Mouse (Mus musculus): Measurements from ENCODE around the gene Gm20388. TPM values are rescaled to one million over a fixed set of nuclear protein-coding genes. Genes with fewer than 3 reads are reported as not detected.

Gene Gm20388
- polyA plus RNA-seq, 1 experiment from 2014 or later: 12.4 TPM

GRCm38 (mm10) chr8:120294982-120295870, 384.6 kb downstream of the Gm20388 start:
- Histone ChIP-seq H3K4me2 (ENCODE audit: low read length) (no peak overlapping the region), H3K27me3 (replicated peaks; ENCODE audit: control insufficient read depth, insufficient read depth, low read length) (no peaks in the 10 kb centered on the region), H3K36me3 (ENCODE audit: control insufficient read depth, insufficient read depth, low read length) (no peaks in the 10 kb centered on the region), H3K4me1 (ENCODE audit: control insufficient read depth, insufficient read depth, low read depth, low read length) (peaks cover 74% of the 10 kb centered on the region), H3K4me3 (ENCODE audit: low read length) (no peak overlapping the region), H3K9ac (ENCODE audit: low read depth, low read length) (peak overlapping the region; percentile 32; the same call in 1 of the 2 replicates), H3K9me3 (ENCODE audit: control insufficient read depth, low read length) (no peaks in the 10 kb centered on the region), H3K27ac (ENCODE audit: low read depth, low read length) (peak overlapping the region; percentile 54)
- WGBS: 28% methylated on average over 17 of the region's 17 CpGs
- ATAC-seq: no peak

DNA sequence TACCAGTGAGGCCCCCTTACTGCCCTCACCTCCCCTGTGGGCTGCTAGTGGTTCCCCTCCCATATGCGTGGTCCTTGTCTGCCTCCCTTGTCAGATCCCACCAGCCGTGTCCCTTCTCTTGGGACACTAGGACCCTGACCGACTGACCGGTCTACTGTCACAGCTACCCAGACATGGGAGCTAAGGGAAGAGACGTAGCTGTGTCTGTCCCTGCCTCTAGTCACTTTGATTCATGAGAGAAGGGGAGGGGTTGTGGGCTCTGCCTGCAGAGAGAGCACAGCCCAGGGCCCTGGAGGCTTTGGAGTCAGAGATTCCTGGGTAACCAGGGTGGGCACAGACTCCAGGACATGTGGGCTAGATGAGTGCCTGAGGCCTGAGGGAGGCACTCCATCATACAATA, 386.4 kb downstream of the Gm20388 start:
- no peaks in the 10 kb centered on the region for H3K27me3 ChIP-seq (replicated peaks; ENCODE audit: control insufficient read depth, insufficient read depth, low read length)
- H3K36me3 ChIP-seq (ENCODE audit: control insufficient read depth, insufficient read depth, low read length): no peaks in the 10 kb centered on the region
- H3K27ac ChIP-seq (ENCODE audit: low read depth, low read length): no peak overlapping the region
- no peak overlapping the region; the same call in 1 of the 2 replicates for H3K9ac ChIP-seq (ENCODE audit: low read depth, low read length)
- WGBS: 27% methylated on average over 5 of the region's 5 CpGs
- no peak for ATAC-seq
- H3K4me1 ChIP-seq (ENCODE audit: control insufficient read depth, insufficient read depth, low read depth, low read length): peaks cover 69% of the 10 kb centered on the region
- no peaks in the 10 kb centered on the region for H3K9me3 ChIP-seq (ENCODE audit: control insufficient read depth, low read length)
- H3K4me2 ChIP-seq (ENCODE audit: low read length): no peak overlapping the region
- H3K4me3 ChIP-seq (ENCODE audit: low read length): no peak overlapping the region

- Histone ChIP-seq H3K9ac (ENCODE audit: low read depth, low read length) (peak overlapping the region; percentile 29), H3K9me3 (ENCODE audit: control insufficient read depth, low read length) (no peaks in the 10 kb centered on the region), H3K27me3 (replicated peaks; ENCODE audit: control insufficient read depth, insufficient read depth, low read length) (no peaks in the 10 kb centered on the region), H3K4me3 (ENCODE audit: low read length) (no peak overlapping the region), H3K4me1 (ENCODE audit: control insufficient read depth, insufficient read depth, low read depth, low read length) (peaks cover 58% of the 10 kb centered on the region), H3K4me2 (ENCODE audit: low read length) (0 out of 2 replicates have a peak overlapping the region, but pooled peaks have one; percentile 7), H3K36me3 (ENCODE audit: control insufficient read depth, insufficient read depth, low read length) (no peaks in the 10 kb centered on the region), H3K27ac (ENCODE audit: low read depth, low read length) (peak overlapping the region; percentile 75)
- WGBS: 34% methylated on average over 22 of the region's 22 CpGs
- peak; percentile 22 for ATAC-seq
Measured at GRCm38 (mm10) chr8:120298601-120299532, 388.2 kb downstream of the Gm20388 start.

DNA sequence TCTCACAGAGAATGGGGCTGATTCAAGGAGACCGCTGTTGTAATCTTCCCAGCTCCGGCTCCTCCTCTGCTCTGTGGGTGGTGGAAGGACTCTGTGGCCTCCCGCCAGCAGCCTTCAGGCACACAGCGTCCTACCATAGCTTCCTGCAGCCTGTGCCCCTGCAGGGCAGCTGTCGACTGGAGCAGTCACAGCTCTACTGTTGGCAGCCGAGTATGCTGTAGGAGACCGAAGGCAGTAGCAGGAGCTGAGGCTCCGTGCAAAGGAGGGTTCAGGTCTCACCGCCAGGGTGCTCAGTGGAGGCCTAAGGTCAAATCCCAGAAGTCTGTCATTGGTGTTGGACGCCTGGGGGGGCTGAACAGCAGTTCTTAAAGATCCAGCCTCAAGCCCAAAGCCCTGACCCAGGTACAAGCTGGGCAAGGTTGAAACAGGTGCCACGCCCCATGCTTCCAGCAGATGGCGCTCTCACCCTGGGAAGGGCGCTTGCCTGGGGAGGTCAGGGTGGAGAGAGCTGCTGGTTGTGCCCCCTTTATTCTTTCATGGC, 390.0 kb downstream of the Gm20388 start:
- H3K4me1 ChIP-seq (ENCODE audit: control insufficient read depth, insufficient read depth, low read depth, low read length): peaks cover 49% of the 10 kb centered on the region
- peak; percentile 60 for ATAC-seq
- WGBS: 9% methylated on average over 13 of the region's 13 CpGs

GRCm38 (mm10) chr8:120302941-120303675, 392.5 kb downstream of the Gm20388 start:
- H3K27ac ChIP-seq (ENCODE audit: low read depth, low read length): peak overlapping the region; percentile 57; the same call in 1 of the 2 replicates

More for the DNA sequence above, 390.0 kb downstream of the Gm20388 start:
- 0 out of 2 replicates have a peak overlapping the region, but pooled peaks have one; percentile 12 for H3K4me2 ChIP-seq (ENCODE audit: low read length)
- H3K4me3 ChIP-seq (ENCODE audit: low read length): no peak overlapping the region
- H3K36me3 ChIP-seq (ENCODE audit: control insufficient read depth, insufficient read depth, low read length): no peaks in the 10 kb centered on the region
- no peaks in the 10 kb centered on the region for H3K27me3 ChIP-seq (replicated peaks; ENCODE audit: control insufficient read depth, insufficient read depth, low read length)
- H3K9me3 ChIP-seq (ENCODE audit: control insufficient read depth, low read length): no peaks in the 10 kb centered on the region
- 0 out of 2 replicates have a peak overlapping the region, but pooled peaks have one; percentile 16 for H3K27ac ChIP-seq (ENCODE audit: low read depth, low read length)
- 0 out of 2 replicates have a peak overlapping the region, but pooled peaks have one; percentile 15 for H3K9ac ChIP-seq (ENCODE audit: low read depth, low read length)

DNA sequence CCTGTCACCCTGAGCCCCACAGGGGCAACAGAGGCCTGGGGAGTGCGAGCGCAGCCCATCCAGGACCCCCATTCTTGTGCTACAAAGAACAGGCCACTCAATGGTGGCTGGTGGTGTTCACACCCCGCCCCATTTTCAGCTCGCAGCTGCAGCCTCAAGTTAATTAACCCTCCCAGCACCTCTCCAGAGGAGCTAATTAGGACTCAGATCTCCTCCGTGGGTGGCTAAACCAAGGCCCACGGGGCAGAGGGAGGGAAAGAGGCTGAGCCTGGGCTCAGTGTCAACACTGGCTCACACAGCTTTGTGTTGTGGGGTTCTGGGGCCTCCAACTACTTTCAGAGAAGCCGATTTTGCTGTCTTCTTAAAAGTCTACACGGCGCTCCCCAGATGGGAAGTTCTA, 393.5 kb downstream of the Gm20388 start:
- H3K36me3 ChIP-seq (ENCODE audit: control insufficient read depth, insufficient read depth, low read length): no peaks in the 10 kb centered on the region
- H3K4me3 ChIP-seq (ENCODE audit: low read length): no peak overlapping the region
- H3K27me3 ChIP-seq (replicated peaks; ENCODE audit: control insufficient read depth, insufficient read depth, low read length): no peaks in the 10 kb centered on the region; the same call in 1 of the 2 replicates
- peak overlapping the region; percentile 57; the same call in 1 of the 2 replicates for H3K27ac ChIP-seq (ENCODE audit: low read depth, low read length)
- ATAC-seq: no peak
- H3K4me1 ChIP-seq (ENCODE audit: control insufficient read depth, insufficient read depth, low read depth, low read length): peaks cover 54% of the 10 kb centered on the region
- WGBS: 30% methylated on average over 9 of the region's 9 CpGs
- peak overlapping the region; percentile 28 for H3K9ac ChIP-seq (ENCODE audit: low read depth, low read length)
- H3K4me2 ChIP-seq (ENCODE audit: low read length): no peak overlapping the region
- H3K9me3 ChIP-seq (ENCODE audit: control insufficient read depth, low read length): no peaks in the 10 kb centered on the region

More at GRCm38 (mm10) chr8:120302941-120303675, 392.5 kb downstream of the Gm20388 start:
- Histone ChIP-seq H3K9ac (ENCODE audit: low read depth, low read length) (no peak overlapping the region), H3K4me1 (ENCODE audit: control insufficient read depth, insufficient read depth, low read depth, low read length) (peaks cover 54% of the 10 kb centered on the region), H3K4me2 (ENCODE audit: low read length) (no peak overlapping the region), H3K9me3 (ENCODE audit: control insufficient read depth, low read length) (no peaks in the 10 kb centered on the region), H3K4me3 (ENCODE audit: low read length) (no peak overlapping the region), H3K36me3 (ENCODE audit: control insufficient read depth, insufficient read depth, low read length) (no peaks in the 10 kb centered on the region), H3K27me3 (replicated peaks; ENCODE audit: control insufficient read depth, insufficient read depth, low read length) (no peaks in the 10 kb centered on the region; the same call in 1 of the 2 replicates)
- no peak for ATAC-seq
- 64% methylated on average over 11 of the region's 11 CpGs for WGBS

GRCm38 (mm10) chr8:120305800-120306385, 395.3 kb downstream of the Gm20388 start:
- Histone ChIP-seq H3K4me1 (ENCODE audit: control insufficient read depth, insufficient read depth, low read depth, low read length) (peaks cover 56% of the 10 kb centered on the region), H3K9me3 (ENCODE audit: control insufficient read depth, low read length) (no peaks in the 10 kb centered on the region), H3K36me3 (ENCODE audit: control insufficient read depth, insufficient read depth, low read length) (no peaks in the 10 kb centered on the region), H3K27ac (ENCODE audit: low read depth, low read length) (no peak overlapping the region; the same call in 1 of the 2 replicates), H3K9ac (ENCODE audit: low read depth, low read length) (no peak overlapping the region), H3K4me3 (ENCODE audit: low read length) (no peak overlapping the region), H3K27me3 (replicated peaks; ENCODE audit: control insufficient read depth, insufficient read depth, low read length) (no peaks in the 10 kb centered on the region; the same call in 1 of the 2 replicates), H3K4me2 (ENCODE audit: low read length) (no peak overlapping the region)
- 69% methylated on average over 10 of the region's 10 CpGs for WGBS
- ATAC-seq: peak; percentile 13

GRCm38 (mm10) chr8:120307103-120307502, 396.5 kb downstream of the Gm20388 start:
- Histone ChIP-seq H3K4me3 (ENCODE audit: low read length) (no peak overlapping the region), H3K36me3 (ENCODE audit: control insufficient read depth, insufficient read depth, low read length) (no peaks in the 10 kb centered on the region), H3K4me1 (ENCODE audit: control insufficient read depth, insufficient read depth, low read depth, low read length) (peaks cover 54% of the 10 kb centered on the region), H3K9me3 (ENCODE audit: control insufficient read depth, low read length) (no peaks in the 10 kb centered on the region), H3K9ac (ENCODE audit: low read depth, low read length) (peak overlapping the region; percentile 57; the same call in 1 of the 2 replicates), H3K4me2 (ENCODE audit: low read length) (peak overlapping the region; percentile 13; the same call in 1 of the 2 replicates), H3K27me3 (replicated peaks; ENCODE audit: control insufficient read depth, insufficient read depth, low read length) (no peaks in the 10 kb centered on the region; the same call in 1 of the 2 replicates), H3K27ac (ENCODE audit: low read depth, low read length) (peak overlapping the region; percentile 75)
- 7% methylated on average over 16 of the region's 16 CpGs for WGBS
- peak; percentile 50 for ATAC-seq
